Mouse (Mus musculus) c-Kit-positive CD71-positive TER-119-negative erythroid progenitor cells, embryonic 14.5 days (primary cell): ENCODE measurements at regions not wholly inside any gene's neighbourhood (a gene's known extent, or its start where the extent isn't known, plus 50 kb on each side); places are given as distances from the start of the nearest gene placed in this dataset.
A peak's percentile ranks its signal among the peaks of the same experiment; 100 is the strongest.
"Not testable (repeated sequence)": the region's sequence is repeated elsewhere in the genome, so short reads cannot be mapped to it uniquely, and the experiment has no call there.

ENCODE experiments used
- DNase-seq: peaks from one replicate; pipeline ENCODE4 v3.0.0-alpha.2; 2013; ENCODE audit warnings: low read depth

DNA sequence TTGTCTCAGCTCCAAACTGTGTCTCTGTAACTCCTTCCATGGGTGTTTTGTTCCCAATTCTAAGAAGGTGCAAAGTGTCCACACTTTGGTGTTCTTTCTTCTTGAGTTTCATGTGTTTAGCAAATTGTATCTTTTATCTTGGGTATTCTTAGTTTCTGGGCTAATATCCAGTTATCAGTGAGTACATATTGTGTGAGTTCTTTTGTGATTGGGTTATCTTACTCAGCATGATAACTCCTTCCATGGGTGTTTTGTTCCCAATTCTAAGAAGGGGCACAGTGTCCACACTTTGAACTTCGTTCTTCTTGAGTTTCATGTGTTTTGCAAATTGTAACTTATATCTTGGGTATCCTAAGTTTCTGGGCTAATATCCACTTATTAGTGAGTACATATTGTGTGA, 635.6 kb upstream of the Amot start:
- not testable (repeated sequence) for DNase-seq

DNA sequence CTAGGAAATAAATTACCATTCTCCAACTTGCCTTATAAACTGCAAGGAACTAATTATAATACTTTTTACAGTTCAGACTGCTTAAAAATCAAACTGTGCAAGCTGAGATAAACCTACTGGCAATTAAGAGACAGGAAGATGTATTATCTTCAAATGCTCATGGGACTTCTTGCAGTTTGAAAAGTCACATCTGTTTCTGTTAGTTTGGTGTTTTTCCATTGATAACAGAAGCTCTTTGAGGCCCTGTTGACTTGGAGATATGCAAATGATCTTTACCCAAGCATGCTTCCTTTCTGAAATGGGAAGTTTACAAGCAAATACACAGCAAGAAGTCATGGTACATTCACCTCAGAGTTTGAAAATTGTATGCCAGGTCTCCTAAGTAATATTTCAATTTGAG, 605.7 kb upstream of the Amot start:
- DNase-seq, result peak; percentile 7

DNA sequence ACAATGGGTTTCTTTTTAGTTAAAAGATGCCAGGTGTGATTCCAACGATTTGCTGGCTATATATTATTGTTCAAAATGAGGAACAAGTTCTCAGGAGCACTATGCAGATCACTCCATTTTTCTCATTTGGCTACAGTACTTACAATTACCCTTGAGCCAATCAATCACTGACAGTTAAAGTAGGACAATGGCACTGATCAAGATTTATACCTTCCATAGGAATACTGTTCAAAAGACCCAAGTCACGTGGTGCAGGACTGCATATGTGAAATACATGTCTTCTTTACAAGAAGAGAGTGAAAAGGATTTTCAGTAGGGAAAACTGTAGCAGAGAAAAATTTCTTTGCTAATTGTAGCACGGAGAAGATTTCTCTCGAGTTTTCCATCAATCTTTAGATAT, 604.9 kb upstream of the Amot start:
- DNase-seq, result no peak
